Mouse (Mus musculus) lung, adult 2 months (tissue): ENCODE measurements around the gene Odc1. TPM values are rescaled to one million over a fixed set of nuclear protein-coding genes. Genes with fewer than 3 reads are reported as not detected.

ENCODE experiments used
- DNase-seq: peaks from one replicate; pipeline ENCODE4 v3.0.0; 2022
- H3K4me1 ChIP-seq: fragments of 200-500 bp; 2 replicates; pipeline ENCODE4 v1.6.1; 2011; ENCODE audit warnings: low read length; ENCODE audit not compliant: control insufficient read depth, insufficient read depth
- H3K4me3 ChIP-seq: fragments of 200-500 bp; replicated peaks from 2 replicates; pipeline ENCODE3; 2011; ENCODE audit warnings: low read depth, mild to moderate bottlenecking, control low read depth, low read length; ENCODE audit errors: extremely low read depth
- CTCF ChIP-seq: fragments of 200-500 bp; IDR thresholded peaks from 2 replicates; pipeline ENCODE4 v1.5.1; 2011; ENCODE audit warnings: mild to moderate bottlenecking, low read length, control low read depth; ENCODE audit not compliant: insufficient read depth
- POLR2A ChIP-seq: fragments of 200-500 bp; IDR thresholded peaks from 2 replicates; pipeline ENCODE4 v1.6.1; 2011; ENCODE audit warnings: low read depth, mild to moderate bottlenecking, control low read depth, low read length, borderline replicate concordance; ENCODE audit errors: extremely low read depth
- WGBS: fragments of 180-500 bp; shearing (Covaris S2); methylation state at CpG from one replicate; pipeline ENCODE4 v1.1.7; 2018; 5-methylcytosine and 5-hydroxymethylcytosine counted together
- polyA plus RNA-seq: library from polyadenylated mRNA; depleted of rRNA; stranded (reverse); fragments of >200 nt; gene quantifications from 2 replicates; pipeline ENCODE4 v1.2.3, GENCODE M21; 2012

Odc1 gene
- polyA plus RNA-seq, 1 experiment, result 59.5 TPM

- H3K4me1 ChIP-seq, result no peaks in the 10 kb centered on the region
- TF ChIP-seq CTCF (no peak), POLR2A (no peak)
- 73% methylated on average over 2 of the region's 2 CpGs for WGBS
- H3K4me3 ChIP-seq, result no peak overlapping the region
- DNase-seq, result no peak
Measured at GRCm38 (mm10) chr12:17557967-17558345, 13.4 kb downstream of the Odc1 start.

GRCm38 (mm10) chr12:17562396-17562795 is 17.8 kb downstream of the Odc1 start:
- Histone ChIP-seq H3K4me1 (no peaks in the 10 kb centered on the region), H3K4me3 (no peak overlapping the region)
- no peak for DNase-seq
- no peak for TF ChIP-seq POLR2A
- no peak for TF ChIP-seq CTCF
- WGBS, result 65% methylated on average over 1 of the region's 1 CpGs

- DNase-seq, result no peak
- WGBS, result 82% methylated on average over 3 of the region's 3 CpGs
- no peak for TF ChIP-seq POLR2A
- TF ChIP-seq CTCF, result no peak
- H3K4me1 ChIP-seq, result no peaks in the 10 kb centered on the region
- H3K4me3 ChIP-seq, result no peak overlapping the region
Measured at GRCm38 (mm10) chr12:17565393-17566045, 20.9 kb downstream of the Odc1 start.

- WGBS, result 79% methylated on average over 1 of the region's 1 CpGs
- H3K4me1 ChIP-seq, result no peaks in the 10 kb centered on the region
- no peak overlapping the region for H3K4me3 ChIP-seq
- DNase-seq, result no peak
- TF ChIP-seq POLR2A (no peak), CTCF (no peak)
Measured at GRCm38 (mm10) chr12:17566046-17566408, 21.4 kb downstream of the Odc1 start.

- no peak for TF ChIP-seq POLR2A
- no peak for TF ChIP-seq CTCF
- 53% methylated on average over 10 of the region's 10 CpGs for WGBS
- DNase-seq, result no peak
- Histone ChIP-seq H3K4me3 (no peak overlapping the region), H3K4me1 (no peaks in the 10 kb centered on the region)
Measured at GRCm38 (mm10) chr12:17568564-17568963, 24.0 kb downstream of the Odc1 start.

GRCm38 (mm10) chr12:17574591-17574990 is 30.0 kb downstream of the Odc1 start:
- 75% methylated on average over 4 of the region's 4 CpGs for WGBS
- no peak for DNase-seq

GRCm38 (mm10) chr12:17575156-17575910 is 30.7 kb downstream of the Odc1 start:
- no peak for DNase-seq
- WGBS, result 49% methylated on average over 5 of the region's 5 CpGs

More at GRCm38 (mm10) chr12:17574591-17574990, 30.0 kb downstream of the Odc1 start:
- TF ChIP-seq CTCF (no peak), POLR2A (no peak)
- Histone ChIP-seq H3K4me1 (no peaks in the 10 kb centered on the region), H3K4me3 (no peak overlapping the region)

GRCm38 (mm10) chr12:17576041-17576440 is 31.4 kb downstream of the Odc1 start:
- Histone ChIP-seq H3K4me1 (no peaks in the 10 kb centered on the region), H3K4me3 (no peak overlapping the region)
- WGBS, result 7% methylated on average over 6 of the region's 6 CpGs
- peak; percentile 13 for DNase-seq
- TF ChIP-seq CTCF, result no peak
- no peak for TF ChIP-seq POLR2A

More at GRCm38 (mm10) chr12:17575156-17575910, 30.7 kb downstream of the Odc1 start:
- TF ChIP-seq POLR2A, result no peak
- TF ChIP-seq CTCF, result no peak
- no peak overlapping the region for H3K4me3 ChIP-seq
- no peaks in the 10 kb centered on the region for H3K4me1 ChIP-seq

GRCm38 (mm10) chr12:17578601-17579000 is 34.0 kb downstream of the Odc1 start:
- H3K4me3 ChIP-seq, result no peak overlapping the region
- no peaks in the 10 kb centered on the region for H3K4me1 ChIP-seq
- no peak for TF ChIP-seq CTCF
- TF ChIP-seq POLR2A, result no peak
- no peak for DNase-seq
- WGBS, result 31% methylated on average over 4 of the region's 4 CpGs

- H3K4me1 ChIP-seq, result no peaks in the 10 kb centered on the region
- no peak for DNase-seq
- 66% methylated on average over 6 of the region's 6 CpGs for WGBS
- TF ChIP-seq POLR2A (no peak), CTCF (no peak)
- H3K4me3 ChIP-seq, result no peak overlapping the region
Measured at GRCm38 (mm10) chr12:17581001-17581400, 36.4 kb downstream of the Odc1 start.
